In the genomic region with DNA sequence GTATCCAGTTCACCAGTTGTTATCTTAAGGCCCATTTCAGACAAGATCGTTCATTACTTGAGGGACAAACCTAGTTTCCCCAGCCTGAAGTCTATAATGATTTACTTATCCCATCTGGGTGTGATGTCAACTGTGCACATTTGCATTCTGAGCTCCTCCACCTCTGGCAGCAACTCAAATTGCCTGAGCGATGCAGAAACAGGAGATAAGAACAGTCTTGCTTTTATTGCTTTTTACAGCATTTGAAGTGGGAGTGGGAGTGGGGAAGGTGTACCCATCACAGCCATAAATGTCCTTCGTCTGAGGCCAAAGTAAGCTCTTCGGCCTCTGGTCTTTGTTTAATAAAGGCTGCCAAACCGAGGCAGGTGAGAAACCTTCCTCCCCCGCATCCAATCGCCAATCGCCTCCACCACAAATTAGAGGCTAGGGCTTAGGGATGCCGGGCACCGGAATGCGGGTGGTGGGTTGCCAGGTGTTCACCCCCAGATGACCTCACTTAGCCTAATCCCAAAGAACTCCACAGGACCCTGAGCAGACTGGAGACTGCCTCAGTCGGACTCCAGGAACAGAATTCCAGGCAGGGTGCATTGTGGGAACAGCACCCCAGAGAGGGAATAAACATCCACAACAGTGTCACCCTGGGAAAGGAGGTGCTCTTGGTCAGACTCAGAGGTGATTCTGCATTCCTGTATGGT, we compare ENCODE assay signal across 17 mouse cellular contexts.
DNase-seq lines count a peak whose midpoint lies in the region; ATAC-seq lines count a peak whose summit lies in the region.
"Had no signal": no experiment of that assay in that cellular context is flagged by ENCODE, and none has a peak within 500 bp of the region (broad histone marks: within the 10 kb centered on the region; RNA-seq: fewer than 3 reads in every experiment).

No protein-coding gene starts in this region.

- no peaks in the 10 kb centered on the region for H3K9me3 ChIP-seq in kidney, embryonic 16.5 days (ENCODE audit: low read length)
- H3K9me3 ChIP-seq: embryonic facial prominence, embryonic 13.5 days; forebrain, embryonic 10.5 days; liver, embryonic 15.5 days had no signal

- ATAC-seq in kidney, embryonic 16.5 days (ENCODE audit: low FRiP score, low TSS enrichment): peak; percentile 74; the same call in 1 of the 2 replicates

- H3K4me3 ChIP-seq in kidney, embryonic 16.5 days (ENCODE audit: low read length): no peak overlapping the region
- H3K4me3 ChIP-seq: embryonic facial prominence, embryonic 13.5 days; forebrain, embryonic 10.5 days; liver, embryonic 15.5 days had no signal

- peaks cover 10% of the 10 kb centered on the region for H3K4me1 ChIP-seq in kidney, embryonic 16.5 days (ENCODE audit: insufficient read depth, low read length)
- H3K4me1 ChIP-seq: liver, embryonic 15.5 days had no signal

- peak overlapping the region; percentile 36 for H3K4me2 ChIP-seq in kidney, embryonic 16.5 days (replicated peaks; ENCODE audit: low read depth, low read length)
- H3K4me2 ChIP-seq: embryonic facial prominence, embryonic 13.5 days; liver, embryonic 15.5 days had no signal

- no peak overlapping the region for H3K27ac ChIP-seq in kidney, embryonic 16.5 days (ENCODE audit: low read length)
- H3K27ac ChIP-seq: embryonic facial prominence, embryonic 13.5 days; forebrain, embryonic 10.5 days; liver, embryonic 15.5 days had no signal

- H3K36me3 ChIP-seq in kidney, embryonic 16.5 days (ENCODE audit: insufficient read depth, low read length): no peaks in the 10 kb centered on the region
- H3K36me3 ChIP-seq: embryonic facial prominence, embryonic 13.5 days; forebrain, embryonic 10.5 days; liver, embryonic 15.5 days had no signal

- peak; percentile 25 to 50 for DNase-seq in frontal cortex, postnatal 36 days (ENCODE audit: low spot score in 2 of 2)
- no peak for DNase-seq in frontal cortex, postnatal 25 days (ENCODE audit: low spot score in 2 of 2)
- DNase-seq in right cerebral cortex, postnatal 10 days (ENCODE audit: low spot score in 2 of 2): peak; percentile 53 to 54
- no peak for DNase-seq in right cerebral cortex, adult 18-20 months
- peak; percentile 21 for DNase-seq in right cerebral cortex, postnatal 14 days
- DNase-seq in urinary bladder, adult 2 months (ENCODE audit: low spot score): no peak
- DNase-seq in ovary, adult 18-20 months (ENCODE audit: low spot score): no peak
- DNase-seq: adrenal gland, postnatal 10 days; B cell, adult 2 months; cerebellum, postnatal 14 days; lung, postnatal 4 days; midbrain, embryonic 14.5 days; thymus, adult 2 months had no signal

- WGBS in kidney, embryonic 16.5 days: 6% methylated on average over 12 of the region's 12 CpGs

- H3K27me3 ChIP-seq in kidney, embryonic 16.5 days (ENCODE audit: insufficient read depth, low read length): no peaks in the 10 kb centered on the region
- H3K27me3 ChIP-seq: embryonic facial prominence, embryonic 13.5 days; liver, embryonic 15.5 days had no signal

- no peak overlapping the region; the same call in 1 of the 2 replicates for H3K9ac ChIP-seq in kidney, embryonic 16.5 days (replicated peaks; ENCODE audit: low read length)
- H3K9ac ChIP-seq: embryonic facial prominence, embryonic 13.5 days; liver, embryonic 15.5 days had no signal

Comparison
In these comparisons a context has a peak if more than half of its experiments do, and no peak if none do; other contexts are left out.
1. DNase-seq: peak in frontal cortex, postnatal 36 days (2 of 2), right cerebral cortex, postnatal 10 days (2 of 2) and right cerebral cortex, postnatal 14 days (single experiment); none in frontal cortex, postnatal 25 days (0 of 2), right cerebral cortex, adult 18-20 months (single experiment), urinary bladder, adult 2 months (single experiment) and ovary, adult 18-20 months (single experiment).